Mouse (Mus musculus) adrenal gland, adult 8-10 months (tissue): ENCODE results near the gene Aco1. TPM values are rescaled to one million over a fixed set of nuclear protein-coding genes. Genes with fewer than 3 reads are reported as not detected.

Experiments used
- DNase-seq: peaks from one replicate; pipeline ENCODE4 v3.0.0; 2022
- total RNA-seq, 4 experiments: library from RNA; stranded (reverse); gene quantifications; 2 replicates each; pipeline ENCODE4 v1.2.4; 2022

Gene Aco1
- total RNA-seq, 4 experiments from 2014 or later: 76.7 to 161 (median 113) TPM

DNA sequence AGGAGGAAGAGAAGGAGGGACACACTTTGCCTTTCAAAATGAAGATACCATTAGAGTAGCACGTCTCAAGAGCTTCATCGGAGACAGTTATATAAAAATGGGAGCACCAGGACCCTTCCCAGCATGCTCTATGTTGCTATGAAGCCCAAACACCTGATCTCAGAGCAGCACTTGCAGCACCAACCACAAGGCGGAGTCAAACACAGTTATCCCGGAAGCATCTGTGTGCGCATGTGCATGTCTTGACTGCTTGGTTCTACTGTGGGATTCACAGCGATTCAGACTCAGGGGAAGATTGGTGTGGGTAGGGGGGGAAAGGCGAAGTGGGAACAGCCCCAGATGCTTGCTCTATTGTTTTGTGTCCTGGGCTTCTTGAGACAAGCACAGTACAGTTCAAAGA lies 75.5 kb downstream of the Aco1 start:
- no peak for DNase-seq

DNA sequence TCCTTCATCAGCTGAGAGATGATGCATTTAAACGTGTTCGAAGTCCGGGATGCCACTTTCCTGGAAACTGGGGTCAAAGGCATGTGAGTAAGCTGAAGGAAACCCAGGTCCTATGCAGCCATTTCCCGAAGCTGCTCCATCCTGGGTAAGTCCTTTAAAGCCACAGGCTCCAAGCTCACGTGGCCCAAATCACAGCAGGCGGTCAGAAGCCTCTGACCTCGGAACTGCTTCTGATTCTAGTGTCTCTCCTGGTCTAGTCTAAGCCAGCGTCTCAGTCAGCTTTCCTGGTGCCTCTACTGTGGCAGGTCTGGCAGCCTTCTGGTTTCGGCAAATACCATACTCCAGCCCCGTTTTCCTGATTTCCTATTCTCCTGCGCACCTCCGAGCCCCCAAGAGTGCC lies 77.6 kb downstream of the Aco1 start:
- DNase-seq: no peak

DNA sequence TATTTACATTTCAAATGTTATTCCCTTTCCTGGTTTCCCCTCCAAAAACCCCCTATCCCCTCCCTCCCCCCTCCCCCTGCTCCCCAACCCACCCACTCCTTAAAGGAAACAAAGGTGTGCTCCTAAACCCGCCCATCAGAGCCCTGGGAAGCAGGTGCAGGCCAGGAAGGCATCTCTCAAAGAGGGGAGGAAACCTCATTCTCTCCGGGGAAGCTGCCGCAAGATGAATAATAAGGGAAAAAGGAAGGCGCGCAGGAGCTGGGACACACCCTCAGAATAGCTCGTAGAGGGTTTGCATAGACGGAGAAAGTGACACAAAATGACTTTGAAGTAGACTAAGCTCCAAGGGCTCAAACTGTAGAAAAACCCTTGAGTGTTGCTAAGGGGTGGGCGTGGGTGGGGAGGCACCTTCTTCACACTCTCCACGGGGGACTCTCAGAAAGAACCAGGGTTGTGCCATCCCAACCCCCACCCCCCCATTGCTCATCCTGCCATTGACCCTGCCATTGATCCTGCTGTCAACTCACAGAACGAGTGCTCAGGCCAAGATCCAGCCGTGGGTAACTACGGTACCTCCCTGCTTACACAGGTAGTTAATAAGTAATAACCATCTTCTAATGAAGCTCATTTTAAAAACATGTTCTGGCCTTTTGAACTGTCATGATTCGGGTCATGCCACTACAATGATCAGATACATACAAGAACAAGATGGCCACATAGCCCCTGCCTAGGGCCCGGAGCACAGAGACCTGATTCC lies 78.3 kb downstream of the Aco1 start:
- no peak for DNase-seq

DNA sequence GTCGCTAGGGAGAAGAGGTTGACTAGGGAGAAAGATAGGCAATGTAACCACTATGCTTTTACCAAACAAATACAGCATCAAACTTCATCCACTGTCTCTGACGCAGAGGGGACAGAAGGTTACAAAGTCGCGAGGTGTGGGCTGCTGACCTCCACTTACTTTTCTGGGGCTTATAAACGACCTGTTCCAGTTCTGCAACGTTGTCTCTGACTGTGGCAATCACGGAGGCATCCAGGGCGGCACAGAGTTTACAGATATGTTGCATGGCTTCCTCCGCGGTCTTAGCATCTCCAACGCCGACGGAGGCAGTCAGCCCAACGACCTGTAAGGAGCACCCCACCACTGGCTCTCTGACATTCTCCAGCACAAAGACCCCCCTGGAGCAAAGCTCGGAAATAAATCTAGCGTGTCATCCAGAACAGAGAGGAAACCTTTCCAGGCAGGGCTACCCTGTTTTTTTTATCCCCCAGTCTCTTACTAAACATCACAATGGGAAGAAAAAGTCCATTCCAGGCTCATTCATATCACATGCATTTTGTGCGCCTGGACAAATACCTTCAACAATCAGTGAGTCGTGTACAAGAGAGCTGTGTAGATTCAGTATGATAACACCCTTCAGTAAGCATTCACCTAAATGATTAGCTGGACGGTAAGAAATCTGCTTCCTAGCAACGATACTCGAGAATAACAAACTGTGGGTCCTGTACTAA lies 79.2 kb downstream of the Aco1 start:
- no peak for DNase-seq

DNA sequence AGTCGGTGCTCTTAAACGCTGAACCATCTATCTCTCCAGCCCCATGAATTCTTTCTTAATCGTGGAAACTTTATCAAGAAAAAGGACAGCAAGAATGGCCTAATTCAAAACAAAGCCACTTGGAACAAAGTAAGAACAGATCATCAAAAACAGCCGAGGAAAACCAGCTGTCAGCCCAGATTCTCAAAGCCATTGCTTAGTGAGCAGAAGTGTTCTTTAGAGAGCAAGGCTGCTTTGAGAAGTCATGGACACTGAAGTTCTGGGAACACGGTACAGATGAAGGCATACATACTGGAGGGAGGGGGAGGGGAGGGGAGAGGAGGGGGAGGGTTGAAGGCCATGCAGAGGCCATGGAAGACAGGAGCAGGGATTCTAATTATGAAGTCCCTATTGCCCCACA lies 83.2 kb downstream of the Aco1 start:
- DNase-seq: no peak

DNA sequence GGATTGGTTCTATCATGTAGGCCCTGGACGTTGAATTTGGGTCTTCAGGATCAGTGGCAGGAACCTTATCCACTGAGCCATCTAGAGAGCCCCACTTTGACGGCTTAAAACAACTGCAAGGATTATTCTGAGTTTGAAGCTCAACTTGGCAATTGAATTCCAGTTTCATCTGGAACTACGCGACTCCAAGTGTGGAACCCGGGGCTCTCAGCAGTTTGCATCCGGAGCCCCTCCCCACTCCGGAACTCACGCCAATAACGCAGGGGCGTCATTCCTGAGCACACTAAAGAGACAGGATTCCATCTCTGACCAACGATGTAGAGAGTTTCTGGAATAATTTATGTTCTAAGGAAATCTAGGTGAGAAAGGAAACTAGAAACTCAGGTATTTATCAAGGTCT lies 84.2 kb downstream of the Aco1 start:
- no peak for DNase-seq

DNA sequence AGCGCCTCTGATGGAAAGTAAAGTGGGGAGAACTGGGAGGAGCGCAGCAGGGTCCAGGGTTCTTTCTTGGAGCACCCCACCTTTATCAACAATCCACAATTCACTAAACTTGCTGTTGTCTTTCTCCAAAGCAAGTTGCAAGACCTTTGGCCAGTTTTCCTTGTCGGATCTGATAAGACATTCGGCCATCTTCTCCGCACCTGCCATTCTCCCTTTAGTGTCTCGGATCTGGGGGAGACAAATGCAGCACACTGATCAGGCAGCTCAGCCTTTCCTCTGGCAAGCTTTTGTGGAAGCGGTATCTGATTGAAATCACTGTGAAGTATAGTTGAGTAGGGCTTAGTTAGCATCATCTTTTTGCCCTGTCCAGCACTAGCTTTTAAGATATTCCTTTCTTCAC lies 85.0 kb downstream of the Aco1 start:
- DNase-seq: no peak

DNA sequence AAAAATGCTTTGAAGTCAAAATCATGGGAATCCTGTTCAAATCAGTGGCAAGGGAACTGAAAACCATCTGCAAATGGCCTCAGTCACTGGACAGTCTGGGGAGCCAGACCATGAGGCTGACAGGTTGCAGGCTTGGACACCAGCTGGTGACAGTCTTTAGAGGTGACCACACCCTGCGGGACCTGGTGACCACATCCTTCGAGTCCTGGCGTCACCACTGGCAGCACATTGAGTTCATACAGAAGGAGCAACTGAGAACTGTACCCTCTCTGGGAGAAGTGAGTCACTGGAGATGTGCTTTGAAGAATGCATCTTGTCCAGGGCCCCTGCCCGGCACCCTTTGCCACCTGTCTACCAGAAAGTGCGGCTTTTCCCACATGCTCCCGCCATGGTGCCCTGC lies 86.8 kb downstream of the Aco1 start:
- no peak for DNase-seq

DNA sequence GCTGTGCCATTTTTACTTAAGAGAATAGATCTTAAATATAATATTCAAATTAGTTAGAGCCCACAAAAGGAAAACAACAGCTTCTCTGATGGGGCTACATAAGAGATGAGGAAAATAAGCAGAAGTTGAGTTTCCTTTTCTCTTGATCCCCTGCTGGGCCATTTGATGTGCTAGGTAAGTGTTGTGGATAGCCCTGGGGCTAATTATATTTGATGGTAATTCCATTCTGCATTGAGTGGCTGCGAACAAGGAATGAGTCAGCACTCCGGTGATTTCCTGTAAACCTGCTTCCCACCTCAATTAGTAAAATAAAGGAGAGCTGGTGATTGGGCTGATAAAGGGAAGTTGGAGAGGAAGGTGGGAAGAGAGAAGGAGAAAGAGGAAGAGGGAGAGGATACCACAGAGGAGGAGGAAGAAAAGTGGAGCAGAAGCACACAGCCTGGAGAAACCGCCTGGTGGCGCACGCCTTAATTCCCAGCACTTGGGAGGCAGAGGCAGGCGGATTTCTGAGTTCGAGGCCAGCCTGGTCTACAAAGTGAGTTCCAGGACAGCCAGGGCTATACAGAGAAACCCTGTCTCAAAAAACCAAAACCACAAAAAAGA lies 90.3 kb downstream of the Aco1 start:
- DNase-seq: no peak

DNA sequence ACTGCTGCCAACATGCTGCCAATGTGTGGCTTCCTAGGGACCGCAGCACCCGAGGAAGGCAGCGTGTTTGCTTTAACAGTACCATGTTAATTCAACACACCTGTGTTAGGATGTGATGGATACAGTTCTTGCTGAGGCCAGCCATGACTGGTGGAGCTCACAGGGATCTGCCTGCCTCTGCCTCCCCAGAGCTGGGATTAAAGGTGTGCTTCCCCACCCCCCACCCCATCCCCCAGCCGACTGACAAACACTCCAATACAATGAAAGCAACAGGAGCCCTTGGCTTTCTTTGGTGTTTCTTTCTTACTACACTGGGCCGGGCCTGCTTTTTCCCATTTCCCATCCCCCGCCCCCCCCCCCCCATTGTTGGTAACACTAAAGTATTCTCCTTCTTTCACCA lies 91.4 kb downstream of the Aco1 start:
- no peak for DNase-seq

DNA sequence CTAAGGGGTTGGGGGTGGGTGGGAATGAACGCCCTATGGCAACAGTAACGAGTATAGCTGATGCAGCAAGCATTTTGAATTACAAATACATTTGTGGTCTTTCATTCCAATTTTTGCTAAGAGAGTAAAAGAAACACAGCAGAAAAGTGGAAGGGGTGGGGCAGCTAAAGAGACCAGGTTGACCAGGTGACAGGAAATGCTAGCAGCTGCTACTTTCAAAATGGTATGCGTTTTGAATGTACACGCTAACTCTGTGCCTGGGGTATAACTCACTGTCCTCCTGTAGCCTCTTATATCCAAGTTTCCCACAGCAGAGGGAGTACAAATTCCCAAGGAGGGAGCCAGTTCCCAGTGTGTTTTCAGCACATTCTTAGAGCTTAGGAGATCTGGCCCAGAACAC lies 93.9 kb downstream of the Aco1 start:
- DNase-seq: no peak

DNA sequence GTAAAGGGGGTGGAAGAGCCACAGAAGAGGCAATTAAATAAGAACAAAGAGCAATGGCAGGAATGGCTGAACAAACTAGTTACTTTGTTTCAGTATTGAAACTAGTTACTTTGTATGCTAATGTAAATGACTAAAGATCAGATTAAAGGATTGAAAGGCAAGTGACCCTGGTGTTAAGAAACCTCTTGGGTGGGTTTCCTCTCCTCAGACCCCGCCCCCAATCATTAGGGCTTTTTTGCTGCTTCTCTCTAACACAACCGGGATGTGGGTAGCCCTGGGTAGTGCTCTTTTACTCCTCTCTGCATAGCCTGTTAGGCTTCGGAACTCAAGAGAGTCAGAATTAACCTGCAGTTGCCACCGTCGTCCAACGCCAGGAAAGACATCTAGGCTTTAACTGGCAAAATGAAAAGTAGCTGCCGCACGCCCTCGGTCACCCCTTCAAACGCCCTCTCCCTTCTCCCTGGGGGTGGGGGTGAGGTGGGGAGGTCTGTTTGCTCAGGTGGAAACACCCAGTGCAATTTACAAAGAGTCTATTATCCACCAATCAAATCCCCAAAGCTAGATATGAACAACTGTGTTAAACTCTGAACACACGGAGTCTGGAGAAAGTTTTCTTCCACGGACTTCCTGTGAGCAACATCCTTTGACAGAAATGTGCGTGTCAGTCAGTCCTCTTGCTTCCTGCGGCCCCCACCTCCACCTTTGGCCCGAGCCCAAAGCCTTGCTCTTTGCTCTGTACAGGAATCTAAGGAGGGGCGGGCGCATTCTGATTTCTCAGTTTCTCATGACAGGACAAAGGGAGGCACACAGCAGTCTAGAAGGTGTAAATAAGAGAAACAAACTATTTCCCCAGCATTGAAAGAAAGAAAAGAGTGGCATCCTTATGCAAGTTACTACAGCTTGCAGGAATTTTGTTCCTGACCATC lies 95.9 kb downstream of the Aco1 start:
- peak; percentile 70 for DNase-seq

DNA sequence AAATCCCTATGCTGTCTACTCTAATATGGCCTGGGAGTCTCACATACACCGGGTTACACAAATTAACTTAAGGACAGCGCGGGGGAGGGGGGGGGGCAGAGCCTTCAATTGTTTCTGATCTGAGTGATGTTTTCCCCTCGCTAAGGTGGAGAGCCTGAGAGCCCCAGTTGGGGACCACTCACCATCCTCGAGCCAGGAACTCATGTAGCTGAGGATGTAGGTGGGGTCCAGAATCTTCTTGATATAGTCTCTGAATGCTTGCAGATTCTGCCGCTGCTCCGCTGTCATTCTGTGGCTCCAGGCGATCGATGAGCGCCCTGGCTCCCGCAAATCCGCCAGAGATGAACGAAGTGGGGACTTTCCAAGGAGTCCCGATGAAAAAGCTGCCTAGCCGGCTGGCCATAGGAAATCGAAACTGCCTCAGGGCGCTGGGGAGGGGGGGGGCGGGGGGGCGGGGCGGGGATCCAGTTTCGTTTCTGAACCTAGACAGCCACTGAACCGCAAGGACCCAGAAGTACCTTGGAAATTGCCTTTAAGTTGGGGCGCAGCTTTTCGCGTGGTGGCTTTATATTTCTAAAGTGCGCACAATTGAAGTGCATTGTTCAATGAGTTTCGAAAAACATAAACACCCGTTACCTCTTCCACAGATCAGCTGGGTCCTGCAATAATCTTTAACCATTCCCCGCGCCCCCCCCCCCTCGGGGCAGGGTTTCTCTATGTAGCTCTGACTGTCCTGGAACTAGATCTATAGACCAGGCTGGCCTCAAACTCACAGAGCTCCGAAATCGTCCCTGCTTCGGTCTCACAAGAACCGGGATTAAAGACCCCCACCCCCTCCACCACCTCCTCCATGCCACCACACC lies 96.8 kb downstream of the Aco1 start, which contains the start of gene Ddx58:
Gene Ddx58, minus strand, starts transcription at position 420 of the 863 bp plus-strand sequence.
- DNase-seq: peak; percentile 18

DNA sequence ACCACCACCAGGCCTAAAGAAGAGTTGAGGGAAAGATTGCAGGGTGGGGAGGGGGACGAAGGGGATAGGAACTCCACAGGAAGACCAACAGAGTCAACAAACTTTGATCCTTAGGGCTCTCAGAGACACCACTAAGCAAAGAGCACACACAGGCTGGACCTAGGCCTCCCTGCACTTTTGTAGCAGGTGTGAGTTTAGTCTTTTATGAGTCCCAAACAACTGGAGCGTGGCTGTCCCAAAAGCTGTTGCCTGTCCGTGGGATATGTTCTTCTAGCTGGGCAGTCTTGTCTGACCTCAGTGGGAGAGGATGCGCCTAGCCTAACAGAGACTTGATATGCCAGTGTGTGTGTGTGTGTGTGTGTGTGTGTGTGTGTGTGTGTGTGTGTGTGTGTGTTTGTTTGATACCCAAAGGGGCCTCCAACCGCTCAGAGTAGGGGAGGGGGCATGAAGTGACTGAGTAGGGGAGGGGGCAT lies 97.4 kb downstream of the Aco1 start:
- no peak for DNase-seq

DNA sequence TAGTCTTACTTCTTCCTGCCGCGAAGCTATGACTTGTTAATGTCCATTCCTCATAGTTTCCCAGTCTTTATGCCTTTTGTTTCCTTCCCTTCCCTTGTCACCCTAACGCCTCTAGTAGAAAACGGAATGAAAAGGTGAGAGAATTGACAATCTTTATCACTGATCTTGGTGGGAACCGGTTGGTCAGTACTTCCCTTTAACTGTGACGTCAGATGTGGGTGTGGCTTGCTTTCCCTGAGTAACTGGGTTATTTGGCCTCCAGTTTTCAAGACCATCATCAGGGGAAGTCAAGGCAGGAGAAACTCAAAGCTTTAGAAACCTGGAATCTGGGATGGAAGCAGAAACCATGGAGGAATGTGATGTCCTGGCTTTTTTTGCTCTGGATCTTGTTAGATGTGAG lies 99.0 kb downstream of the Aco1 start:
- DNase-seq: no peak

DNA sequence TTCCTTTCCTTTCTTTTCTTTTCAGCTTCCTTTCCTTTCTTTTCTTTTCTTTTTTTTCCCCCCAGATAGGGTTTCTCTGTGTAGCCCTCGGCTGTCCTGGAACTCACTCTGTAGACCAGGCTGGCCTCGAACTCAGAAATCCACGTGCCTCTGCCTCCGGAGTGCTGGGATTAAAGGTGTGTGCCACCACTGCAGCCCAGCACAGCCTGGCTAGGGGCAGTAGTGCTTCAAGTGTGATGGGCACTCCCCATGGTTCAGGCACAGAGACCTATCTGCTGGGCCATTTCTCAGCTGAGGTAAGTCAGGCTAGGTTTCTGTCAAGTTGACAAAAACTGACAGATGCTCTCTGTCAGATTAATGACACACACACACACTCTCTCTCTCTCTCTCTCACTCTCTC lies 100.1 kb downstream of the Aco1 start:
- no peak for DNase-seq

DNA sequence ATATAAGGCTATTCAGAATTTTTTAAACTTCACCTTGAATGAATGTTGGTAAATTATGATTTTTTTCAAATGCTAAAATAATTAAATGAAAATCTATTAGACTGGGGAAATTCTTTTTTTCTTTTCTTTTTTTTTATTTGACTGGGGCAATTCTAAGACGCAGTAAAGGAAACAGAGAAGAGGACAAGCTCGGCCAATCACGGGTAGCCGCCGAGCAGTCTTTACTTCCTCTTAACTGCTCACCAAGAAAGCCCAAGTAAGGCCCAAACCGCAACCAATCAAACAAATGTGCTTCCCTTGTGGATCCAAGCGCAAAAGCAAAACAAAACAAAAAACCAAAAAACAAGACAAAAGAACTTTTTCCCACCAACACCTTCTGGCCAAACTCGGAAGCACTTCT lies 101.2 kb downstream of the Aco1 start:
- no peak for DNase-seq
